Mouse (Mus musculus) heart, adult 2 months (tissue): ENCODE measurements around the gene Ier2.

Experiments
- CTCF ChIP-seq: fragments of 200-600 bp; IDR thresholded peaks from 2 replicates; pipeline ENCODE4 v1.8.1; 2022; ENCODE audit warnings: antibody characterized with exemption, mild to moderate bottlenecking, moderate library complexity
- POLR2A ChIP-seq: fragments of 200-500 bp; IDR thresholded peaks from 2 replicates; pipeline ENCODE4 v1.6.1; 2011; ENCODE audit warnings: mild to moderate bottlenecking, low read depth, low read length, control low read depth; ENCODE audit not compliant: insufficient read depth

GRCm38 (mm10) chr8:84677305-84677704 is 14.7 kb upstream of the Ier2 start:
- no peak for TF ChIP-seq POLR2A
- no peak for TF ChIP-seq CTCF
